Mouse (Mus musculus) lung, adult 2 months (tissue): Measurements from ENCODE around the gene Txlna. TPM values are rescaled to one million over a fixed set of nuclear protein-coding genes. Genes with fewer than 3 reads are reported as not detected.

Source experiments
- DNase-seq: peaks from one replicate; pipeline ENCODE4 v3.0.0; 2022
- H3K4me1 ChIP-seq: fragments of 200-500 bp; 2 replicates; pipeline ENCODE4 v1.6.1; 2011; ENCODE audit warnings: low read length; ENCODE audit not compliant: control insufficient read depth, insufficient read depth
- H3K4me3 ChIP-seq: fragments of 200-500 bp; replicated peaks from 2 replicates; pipeline ENCODE3; 2011; ENCODE audit warnings: low read depth, mild to moderate bottlenecking, control low read depth, low read length; ENCODE audit errors: extremely low read depth
- CTCF ChIP-seq: fragments of 200-500 bp; IDR thresholded peaks from 2 replicates; pipeline ENCODE4 v1.5.1; 2011; ENCODE audit warnings: mild to moderate bottlenecking, low read length, control low read depth; ENCODE audit not compliant: insufficient read depth
- POLR2A ChIP-seq: fragments of 200-500 bp; IDR thresholded peaks from 2 replicates; pipeline ENCODE4 v1.6.1; 2011; ENCODE audit warnings: low read depth, mild to moderate bottlenecking, control low read depth, low read length, borderline replicate concordance; ENCODE audit errors: extremely low read depth
- WGBS: fragments of 180-500 bp; shearing (Covaris S2); methylation state at CpG from one replicate; pipeline ENCODE4 v1.1.7; 2018; 5-methylcytosine and 5-hydroxymethylcytosine counted together
- polyA plus RNA-seq: library from polyadenylated mRNA; depleted of rRNA; stranded (reverse); fragments of >200 nt; gene quantifications from 2 replicates; pipeline ENCODE4 v1.2.3, GENCODE M21; 2012; rRNA removed

Txlna gene
- polyA plus RNA-seq, 1 experiment = 36.7 TPM

DNA sequence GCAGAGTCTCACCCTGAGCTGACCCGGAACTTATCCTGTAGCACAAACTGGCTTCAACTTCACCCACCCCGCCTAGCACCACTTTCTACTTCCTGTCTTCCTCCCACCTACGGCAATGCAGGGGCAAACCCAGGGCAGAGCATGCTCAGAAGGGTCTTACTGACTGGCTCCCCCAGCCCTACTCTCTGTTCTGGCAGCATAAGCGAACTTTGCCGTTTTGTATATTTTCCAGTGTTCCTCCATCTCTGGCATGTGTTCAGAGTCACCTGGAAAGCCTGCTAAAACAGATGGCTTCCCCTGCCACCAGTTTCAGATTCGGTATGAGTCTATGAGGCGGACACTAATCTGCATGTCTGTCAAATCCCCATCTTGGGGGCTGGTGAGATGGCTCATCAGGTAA is 60.5 kb downstream of the Txlna start:
- no peak overlapping the region for H3K4me3 ChIP-seq
- 41% methylated on average over 7 of the region's 7 CpGs for WGBS
- peaks cover 10% of the 10 kb centered on the region; the same call in 1 of the 2 replicates for H3K4me1 ChIP-seq
- DNase-seq = no peak
- TF ChIP-seq POLR2A = no peak
- no peak for TF ChIP-seq CTCF

DNA sequence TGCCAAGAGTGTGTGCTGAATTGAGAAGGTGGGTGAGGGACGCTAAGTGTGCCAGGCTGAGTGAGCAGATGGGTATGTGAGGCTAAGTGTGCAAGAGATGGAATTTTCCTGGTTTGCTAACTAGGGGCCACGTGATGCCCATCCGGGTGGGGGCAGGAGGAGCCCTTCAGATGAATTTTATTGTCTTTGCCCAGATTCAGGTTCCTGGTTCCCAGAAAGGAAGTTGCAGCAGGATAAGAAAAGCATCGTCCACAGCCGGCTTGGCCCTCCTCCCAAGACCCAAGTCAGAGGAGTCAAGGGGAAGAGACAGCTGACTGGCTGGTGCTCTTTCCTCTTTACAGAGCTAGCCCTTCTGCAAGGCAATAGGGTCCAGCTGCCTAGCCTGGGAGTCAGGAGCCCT is 62.4 kb downstream of the Txlna start, which contains the start of gene Fam167b:
Gene Fam167b (minus strand): TSS at position 84 of the 400 bp plus-strand sequence.
- WGBS = 52% methylated on average over 5 of the region's 5 CpGs
- Histone ChIP-seq H3K4me3 (no peak within 1 kb of the TSS), H3K4me1 (peaks cover 10% of the 10 kb centered on the region; the same call in 1 of the 2 replicates)
- TF ChIP-seq CTCF = no peak
- TF ChIP-seq POLR2A = no peak
- no peak for DNase-seq

GRCm38 (mm10) chr4:129577688-129578087 is 63.2 kb downstream of the Txlna start:
- no peak for DNase-seq
- H3K4me3 ChIP-seq = no peak overlapping the region
- H3K4me1 ChIP-seq = peaks cover 10% of the 10 kb centered on the region; the same call in 1 of the 2 replicates
- WGBS = 81% methylated on average over 7 of the region's 7 CpGs
- TF ChIP-seq CTCF = no peak
- no peak for TF ChIP-seq POLR2A

- peak; percentile 59 for TF ChIP-seq CTCF
- TF ChIP-seq POLR2A = no peak
- WGBS = 31% methylated on average over 21 of the region's 21 CpGs
- peak; percentile 65 for DNase-seq
- H3K4me1 ChIP-seq = peaks cover 10% of the 10 kb centered on the region; the same call in 1 of the 2 replicates
- no peak overlapping the region for H3K4me3 ChIP-seq
Observed at GRCm38 (mm10) chr4:129576863-129577491, 63.9 kb downstream of the Txlna start.

Other genes starting within 250 kb of the Txlna start
- gene Zbtb8b, start 200.2 kb downstream of the Txlna start, polyA plus RNA-seq = 0.12 and 0.14 TPM in 2 replicates
- gene Bsdc1, start 179.5 kb downstream of the Txlna start, polyA plus RNA-seq = 18.9 and 28.4 TPM in 2 replicates
- 0.12 TPM in 1 of 2 replicates, not detected in the other for gene Tssk3, start 150.0 kb downstream of the Txlna start, polyA plus RNA-seq
- gene Fam229a, start 149.9 kb downstream of the Txlna start, polyA plus RNA-seq = 0.80 and 1.1 TPM in 2 replicates
- gene Marcksl1, start 127.5 kb downstream of the Txlna start, polyA plus RNA-seq = 16.6 and 18.6 TPM in 2 replicates
- gene Hdac1, start 98.4 kb downstream of the Txlna start, polyA plus RNA-seq = 35.3 and 64.8 TPM in 2 replicates
- 7.9 and 11.8 TPM in 2 replicates for gene Lck, start 67.4 kb downstream of the Txlna start, polyA plus RNA-seq
- 1.9 and 2.7 TPM in 2 replicates for gene Fam167b, start 62.5 kb downstream of the Txlna start, polyA plus RNA-seq
- gene Eif3i, start 40.4 kb downstream of the Txlna start, polyA plus RNA-seq = 148 and 197 TPM in 2 replicates
- 136 and 158 TPM in 2 replicates for gene Tmem234, start 40.4 kb downstream of the Txlna start, polyA plus RNA-seq
- gene Dcdc2b, start 26.8 kb downstream of the Txlna start, polyA plus RNA-seq = 16.0 and 17.8 TPM in 2 replicates
- gene Iqcc, start 22.0 kb downstream of the Txlna start, polyA plus RNA-seq = 31.1 and 36.5 TPM in 2 replicates
- gene Ccdc28b, start 17.1 kb downstream of the Txlna start, polyA plus RNA-seq = 20.6 and 34.1 TPM in 2 replicates
- gene Kpna6, start 31.7 kb upstream of the Txlna start, polyA plus RNA-seq = 16.6 and 26.3 TPM in 2 replicates
- gene Tmem39b, start 55.8 kb upstream of the Txlna start, polyA plus RNA-seq = 24.4 and 25.7 TPM in 2 replicates
- 34.8 and 44.5 TPM in 2 replicates for gene Khdrbs1, start 101.2 kb upstream of the Txlna start, polyA plus RNA-seq
- 40.3 and 50.2 TPM in 2 replicates for gene Ptp4a2, start 170.2 kb upstream of the Txlna start, polyA plus RNA-seq